Mouse (Mus musculus) bone marrow macrophage, adult 2 months (primary cell): ENCODE measurements around the gene Ip6k3.

ENCODE experiments used
- CTCF ChIP-seq: IDR thresholded peaks from 2 replicates; pipeline ENCODE4 v1.5.1; 2012; ENCODE audit warnings: low read depth, mild to moderate bottlenecking, low read length, moderate library complexity
- POLR2A ChIP-seq: IDR thresholded peaks from 2 replicates; pipeline ENCODE4 v1.6.1; 2012; ENCODE audit warnings: mild to moderate bottlenecking, low read depth, low read length, borderline replicate concordance

DNA sequence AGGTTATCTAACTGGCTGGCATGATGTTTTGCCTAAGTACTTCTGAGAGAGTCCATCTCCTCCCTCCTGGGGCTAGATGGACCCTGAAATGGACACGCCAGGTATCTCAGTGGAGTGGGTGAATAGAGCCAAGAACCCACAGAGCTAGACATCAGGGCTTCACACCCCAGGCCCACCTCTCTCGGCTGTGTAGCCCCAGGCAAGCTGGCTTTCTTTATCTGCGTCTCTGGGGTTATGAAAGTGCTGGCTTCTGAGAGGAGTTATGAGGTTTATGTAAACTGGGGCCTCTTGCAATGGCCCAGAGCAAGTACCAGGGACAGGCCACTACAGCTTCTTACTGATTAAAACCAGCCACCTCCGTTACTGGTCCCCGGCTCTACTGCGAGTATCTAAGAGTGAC, 12.7 kb downstream of the Ip6k3 start:
- TF ChIP-seq POLR2A (no peak), CTCF (no peak)
